Mouse (Mus musculus) left cerebral cortex, postnatal 36 days (tissue): ENCODE measurements around the gene Cd248. TPM values are rescaled to one million over a fixed set of nuclear protein-coding genes. Genes with fewer than 3 reads are reported as not detected.

Experiments used
- DNase-seq, 2 experiments: peaks; one replicate each; pipeline ENCODE4 v3.0.0; 2021 to 2022; ENCODE audit warnings: low spot score in 2 of 2, mixed read lengths in 1 of 2
- intact Hi-C: fragments of 180-260 bp; cut with DNase I; formaldehyde crosslinking; loops from one replicate; pipeline ENCODE4 v1.15.1; 2025
- total RNA-seq, 2 experiments: library from RNA; stranded (reverse); gene quantifications; 2 replicates each; pipeline ENCODE4 v1.2.3; 2021

The Cd248 gene
- total RNA-seq, 2 experiments from 2014 or later: 4.6 to 5.1 TPM

GRCm38 (mm10) chr19:5051031-5051430 lies 16.8 kb upstream of the Cd248 start:
- intact Hi-C loops: no loop called here
- peak; percentile 47 to 49 for DNase-seq

GRCm38 (mm10) chr19:5051515-5051914 lies 16.4 kb upstream of the Cd248 start:
- peak; percentile 17 to 43 for DNase-seq
- intact Hi-C loops: no loop called here

- intact Hi-C loops: no loop called here
- peak; percentile 74 to 80 for DNase-seq
Observed at GRCm38 (mm10) chr19:5052166-5052822, 15.6 kb upstream of the Cd248 start.

GRCm38 (mm10) chr19:5052853-5053252 lies 15.0 kb upstream of the Cd248 start:
- DNase-seq: no peak
- intact Hi-C loops: no loop called here

GRCm38 (mm10) chr19:5053909-5054308 lies 14.0 kb upstream of the Cd248 start:
- intact Hi-C loops: no loop called here
- peak; percentile 48 to 61 for DNase-seq

GRCm38 (mm10) chr19:5056251-5056650 lies 11.6 kb upstream of the Cd248 start:
- intact Hi-C loops: loop anchor here (2.0 kb wide), 1 partner anchor 17 kb away; no protein-coding TSS in a partner anchor
- DNase-seq: peak in 1 of 2 experiments; percentile 29

- DNase-seq: no peak
- intact Hi-C loops: loop anchor here (2.0 kb wide), 1 partner anchor 15 kb away; no protein-coding TSS in a partner anchor
Observed at GRCm38 (mm10) chr19:5057876-5058775, 9.8 kb upstream of the Cd248 start.

- DNase-seq: peak in 1 of 2 experiments; percentile 24
- intact Hi-C loops: no loop called here
Observed at GRCm38 (mm10) chr19:5058801-5059771, 8.8 kb upstream of the Cd248 start.

- no peak for DNase-seq
- intact Hi-C loops: no loop called here
Observed at GRCm38 (mm10) chr19:5060365-5061330, 7.2 kb upstream of the Cd248 start.

- DNase-seq: no peak
- intact Hi-C loops: no loop called here
Observed at GRCm38 (mm10) chr19:5062041-5062440, 5.8 kb upstream of the Cd248 start.

GRCm38 (mm10) chr19:5062446-5062845 lies 5.4 kb upstream of the Cd248 start:
- DNase-seq: no peak

GRCm38 (mm10) chr19:5065104-5065503 lies 2.8 kb upstream of the Cd248 start:
- no peak for DNase-seq
- intact Hi-C loops: no loop called here

More at GRCm38 (mm10) chr19:5062446-5062845, 5.4 kb upstream of the Cd248 start:
- intact Hi-C loops: no loop called here

- no peak for DNase-seq
Observed at GRCm38 (mm10) chr19:5067040-5067799, 658 bp upstream of the Cd248 start.

GRCm38 (mm10) chr19:5068570-5069234 lies 824 bp downstream of the Cd248 start:
- peak in 1 of 2 experiments; percentile 5 for DNase-seq
- intact Hi-C loops: no loop called here

More at GRCm38 (mm10) chr19:5067040-5067799, 658 bp upstream of the Cd248 start:
- intact Hi-C loops: no loop called here

GRCm38 (mm10) chr19:5069486-5069885 lies 1.6 kb downstream of the Cd248 start:
- DNase-seq: no peak
- intact Hi-C loops: no loop called here

- no peak for DNase-seq
- intact Hi-C loops: loop anchor here (5.0 kb wide), 1 partner anchor 53 kb away; no protein-coding TSS in a partner anchor
Observed at GRCm38 (mm10) chr19:5069978-5070377, 2.1 kb downstream of the Cd248 start.

GRCm38 (mm10) chr19:5071077-5071476 lies 3.2 kb downstream of the Cd248 start:
- intact Hi-C loops: loop anchor here (5.0 kb wide), 1 partner anchor 54 kb away; no protein-coding TSS in a partner anchor
- DNase-seq: no peak
